Mouse (Mus musculus) neural tube, embryonic 10.5 days (tissue): ENCODE results near the gene Meis2.
A peak's percentile ranks its signal among the peaks of the same experiment; 100 is the strongest.

Source experiments
- DNase-seq: peaks from one replicate; pipeline ENCODE4 v3.0.0-alpha.2; 2017; ENCODE audit warnings: low spot score; ENCODE audit errors: extremely low spot score

Gene Meis2

GRCm38 (mm10) chr2:116051906-116052614, 13.6 kb downstream of the Meis2 start:
- DNase-seq: no peak

- no peak for DNase-seq
Observed at GRCm38 (mm10) chr2:116049710-116050109, 15.9 kb downstream of the Meis2 start.

GRCm38 (mm10) chr2:116047365-116047764, 18.3 kb downstream of the Meis2 start:
- no peak for DNase-seq

- DNase-seq: no peak
Observed at GRCm38 (mm10) chr2:116045048-116045447, 20.6 kb downstream of the Meis2 start.

GRCm38 (mm10) chr2:116042934-116043698, 22.5 kb downstream of the Meis2 start:
- DNase-seq: no peak

GRCm38 (mm10) chr2:116042447-116042846, 23.2 kb downstream of the Meis2 start:
- no peak for DNase-seq

GRCm38 (mm10) chr2:116041683-116042262, 23.9 kb downstream of the Meis2 start:
- no peak for DNase-seq

GRCm38 (mm10) chr2:116035345-116035744, 30.3 kb downstream of the Meis2 start:
- DNase-seq: no peak

GRCm38 (mm10) chr2:116028127-116028526, 37.5 kb downstream of the Meis2 start:
- no peak for DNase-seq

- no peak for DNase-seq
Observed at GRCm38 (mm10) chr2:116022876-116023275, 42.8 kb downstream of the Meis2 start.

GRCm38 (mm10) chr2:116021931-116022330, 43.7 kb downstream of the Meis2 start:
- DNase-seq: no peak

GRCm38 (mm10) chr2:116021046-116021445, 44.6 kb downstream of the Meis2 start:
- DNase-seq: peak; percentile 58

GRCm38 (mm10) chr2:116020451-116020951, 45.1 kb downstream of the Meis2 start:
- peak; percentile 56 for DNase-seq

GRCm38 (mm10) chr2:116019959-116020358, 45.7 kb downstream of the Meis2 start:
- peak; percentile 47 for DNase-seq

- DNase-seq: peak; percentile 50
Observed at GRCm38 (mm10) chr2:116019466-116019794, 46.2 kb downstream of the Meis2 start.

GRCm38 (mm10) chr2:116018781-116019465, 46.7 kb downstream of the Meis2 start:
- DNase-seq: peak; percentile 38

GRCm38 (mm10) chr2:116015520-116015919, 50.1 kb downstream of the Meis2 start:
- no peak for DNase-seq

- no peak for DNase-seq
Observed at GRCm38 (mm10) chr2:116010469-116010868, 55.2 kb downstream of the Meis2 start.

- DNase-seq: no peak
Observed at GRCm38 (mm10) chr2:116010061-116010460, 55.6 kb downstream of the Meis2 start.

GRCm38 (mm10) chr2:116009097-116009970, 56.3 kb downstream of the Meis2 start:
- peak; percentile 53 for DNase-seq

- no peak for DNase-seq
Observed at GRCm38 (mm10) chr2:116002354-116002753, 63.3 kb downstream of the Meis2 start.
